Mouse (Mus musculus) ovary, postnatal 10 days (tissue): ENCODE measurements around the gene Spin4.

ENCODE experiments used
- DNase-seq: peaks from one replicate; pipeline ENCODE4 v3.0.0; 2022; ENCODE audit warnings: low spot score

The Spin4 gene

GRCm38 (mm10) chrX:95026361-95026892 is at the start of gene Spin4:
Spin4 (minus strand) TSS chrX:95026682.
- peak; percentile 46 for DNase-seq

GRCm38 (mm10) chrX:95027907-95028306 is 1.4 kb upstream of the Spin4 start:
- DNase-seq = no peak

GRCm38 (mm10) chrX:95025779-95026360 is 612 bp downstream of the Spin4 start:
- DNase-seq = no peak

- no peak for DNase-seq
These were observed 14.4 kb downstream of the Spin4 start for GRCm38 (mm10) chrX:95012033-95012432.

- no peak for DNase-seq
These were observed 27.6 kb downstream of the Spin4 start for GRCm38 (mm10) chrX:94998845-94999244.

- DNase-seq = no peak
These were observed 32.4 kb downstream of the Spin4 start for GRCm38 (mm10) chrX:94994113-94994512.

GRCm38 (mm10) chrX:94990903-94991302 is 35.6 kb downstream of the Spin4 start:
- DNase-seq = no peak

GRCm38 (mm10) chrX:94990080-94990825 is 36.2 kb downstream of the Spin4 start:
- no peak for DNase-seq
